Mouse (Mus musculus): ENCODE results near the gene Olfr1136.

Gene Olfr1136

DNA sequence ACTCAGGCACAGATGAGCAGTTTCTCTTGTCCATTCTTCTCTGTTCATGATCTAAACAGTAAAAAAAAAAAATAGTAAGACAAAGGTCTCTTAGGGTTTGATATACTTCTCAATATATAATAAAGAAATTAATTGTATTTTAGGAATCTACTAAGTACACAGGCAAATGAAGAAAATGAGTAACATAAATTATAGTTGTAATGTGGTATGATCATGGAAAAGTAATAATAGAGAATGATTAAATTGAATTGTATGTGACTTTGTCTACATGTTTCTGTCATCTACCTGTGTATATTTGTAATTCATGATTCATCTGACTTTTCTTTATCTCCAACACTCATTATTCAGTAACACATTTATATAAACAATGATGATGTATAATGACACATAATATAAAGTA, at the start of gene Olfr1136:
Olfr1136 (minus strand) TSS at position 101 of the 400 bp plus-strand sequence.
- DNase-seq (ENCODE audit: low spot score in 2 of 2) = no peak

DNA sequence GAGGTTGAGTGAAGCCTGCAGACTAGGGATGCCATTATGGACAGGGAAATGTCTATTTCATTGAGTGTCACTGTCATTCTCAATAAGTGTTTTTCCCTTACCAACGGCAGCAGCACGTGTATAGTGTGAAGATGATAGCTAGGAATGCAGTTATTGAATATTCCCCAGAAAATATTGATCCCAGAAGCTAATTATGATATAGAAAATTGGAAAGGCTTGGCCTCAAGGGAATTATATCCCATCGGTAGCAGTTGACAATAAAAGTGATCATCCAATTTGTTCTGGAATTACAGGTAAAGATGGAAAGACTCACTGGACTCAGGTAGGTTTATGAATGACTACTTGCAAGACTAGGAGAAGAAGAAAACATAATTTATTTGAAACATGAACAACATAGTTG, 49.7 kb upstream of the Olfr1136 start, which contains the start of gene Olfr1140:
Olfr1140 (plus strand) TSS at position 301 of the 400 bp plus-strand sequence.
- DNase-seq (ENCODE audit: low spot score in 2 of 2) = no peak

DNA sequence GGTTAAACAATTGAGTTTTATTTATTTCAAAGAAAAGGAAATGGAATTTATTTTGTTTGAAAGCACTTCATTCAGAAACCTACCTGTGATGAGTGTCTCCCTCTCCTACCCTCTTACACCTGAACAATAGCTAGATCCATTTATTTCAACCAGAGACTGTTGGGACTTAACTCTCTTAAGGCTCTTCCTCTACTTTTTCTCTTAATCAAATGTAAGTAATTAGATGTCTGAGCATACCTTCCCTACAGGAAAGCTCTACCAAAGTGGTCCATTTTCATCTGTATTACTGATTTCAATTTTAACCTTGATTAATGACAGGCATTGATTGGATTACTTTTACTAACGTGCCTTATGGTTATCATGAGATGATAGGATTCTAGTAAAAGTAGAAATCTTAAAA, 46.1 kb upstream of the Olfr1136 start, which contains the start of gene Olfr1138:
Olfr1138 (minus strand) TSS at position 101 of the 400 bp plus-strand sequence.
- no peak for DNase-seq (ENCODE audit: low spot score in 2 of 2)

DNA sequence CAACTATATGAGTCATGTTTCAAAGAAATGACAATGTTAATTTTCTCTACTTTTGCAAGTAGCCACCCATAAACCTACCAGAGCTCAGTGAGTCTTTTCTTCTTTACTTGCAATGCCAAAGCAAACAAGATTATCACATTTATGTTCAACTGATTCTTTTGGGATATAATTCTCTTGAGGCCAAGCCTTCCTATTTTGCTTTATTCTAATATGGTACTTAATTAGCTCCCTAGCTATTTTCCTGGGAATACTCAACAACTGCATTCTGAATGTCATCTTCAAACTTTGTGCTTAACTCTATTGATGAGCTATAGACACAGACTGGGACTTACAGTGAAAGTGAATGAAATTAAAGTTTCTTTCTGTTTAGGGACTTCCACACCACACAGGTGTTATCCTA, 19.3 kb upstream of the Olfr1136 start, which contains the start of gene Olfr1137:
Olfr1137 (minus strand) TSS at position 101 of the 400 bp plus-strand sequence.
- DNase-seq (ENCODE audit: low spot score in 2 of 2) = no peak

DNA sequence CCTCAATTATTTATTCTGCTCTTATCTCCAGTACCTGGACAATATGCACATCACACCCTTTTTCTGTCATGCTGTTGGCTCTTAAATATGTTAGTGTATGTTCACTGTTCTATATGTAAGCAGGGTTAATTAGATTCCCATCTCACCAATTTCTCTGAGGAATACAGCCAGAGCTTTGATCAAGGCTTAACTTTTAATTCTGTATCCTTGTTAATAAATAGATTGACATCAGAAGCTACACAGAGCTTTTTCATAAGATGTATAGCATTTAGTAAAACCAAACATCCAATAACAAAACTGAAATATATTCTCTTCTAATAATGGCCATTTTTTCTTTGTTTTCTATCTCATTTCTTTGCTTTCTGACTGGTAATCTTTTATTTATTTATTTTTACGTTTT, 20.2 kb downstream of the Olfr1136 start, which contains the start of gene Olfr1135:
Olfr1135 (minus strand) TSS at position 101 of the 400 bp plus-strand sequence.
- DNase-seq (ENCODE audit: low spot score in 2 of 2) = no peak

DNA sequence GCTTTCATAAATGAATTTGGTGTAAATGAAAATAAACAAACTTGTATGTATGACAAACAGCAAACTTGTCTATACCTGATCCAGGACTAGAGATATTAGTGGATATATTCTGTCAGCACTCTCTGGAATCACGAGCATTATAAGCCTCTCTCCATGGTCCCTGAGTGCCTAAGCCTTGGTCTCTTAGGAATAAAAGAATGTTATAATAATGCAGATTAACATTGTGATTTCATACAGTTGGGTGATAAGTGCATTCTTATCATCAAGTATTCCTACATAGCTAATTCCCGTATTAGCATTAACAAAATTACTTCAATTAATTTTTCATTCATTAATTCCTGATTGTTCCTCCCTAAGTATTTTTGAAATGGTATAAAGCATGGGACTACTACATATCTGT, 35.4 kb downstream of the Olfr1136 start, which contains the start of gene Olfr1134:
Olfr1134 (minus strand) TSS at position 101 of the 400 bp plus-strand sequence.
- DNase-seq (ENCODE audit: low spot score in 2 of 2) = no peak

DNA sequence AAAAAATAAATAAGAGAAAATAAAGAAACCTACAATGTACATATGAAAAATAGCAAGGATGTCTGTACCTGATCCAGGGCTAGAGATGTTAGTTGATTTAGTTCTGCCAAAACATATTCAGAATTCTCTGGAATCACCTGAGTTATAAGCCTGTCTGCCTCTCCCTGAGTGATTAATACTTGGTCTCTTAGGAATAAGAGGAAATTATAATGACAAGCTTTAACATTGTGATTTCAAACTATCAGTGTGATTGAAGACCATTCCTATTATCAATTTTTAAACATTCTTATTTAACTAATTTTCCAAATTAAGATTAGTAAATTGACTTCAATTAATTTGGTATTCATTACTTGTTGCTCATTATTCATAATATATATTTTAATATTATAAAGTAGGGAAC, 46.5 kb downstream of the Olfr1136 start, which contains the start of gene Olfr1133:
Olfr1133 (minus strand) TSS at position 101 of the 400 bp plus-strand sequence.
- DNase-seq (ENCODE audit: low spot score in 2 of 2) = no peak

Data from frontal cortex, postnatal 25 days (tissue).